Mouse (Mus musculus): ENCODE data around the gene Fez1.

Gene Fez1

GRCm38 (mm10) chr9:36893413-36893990 lies 71.8 kb downstream of the Fez1 start:
- no peak for DNase-seq (ENCODE audit: low read depth, low spot score)

- no peak for DNase-seq (ENCODE audit: low read depth, low spot score)
These were observed 72.6 kb downstream of the Fez1 start for GRCm38 (mm10) chr9:36894242-36894641.

DNA sequence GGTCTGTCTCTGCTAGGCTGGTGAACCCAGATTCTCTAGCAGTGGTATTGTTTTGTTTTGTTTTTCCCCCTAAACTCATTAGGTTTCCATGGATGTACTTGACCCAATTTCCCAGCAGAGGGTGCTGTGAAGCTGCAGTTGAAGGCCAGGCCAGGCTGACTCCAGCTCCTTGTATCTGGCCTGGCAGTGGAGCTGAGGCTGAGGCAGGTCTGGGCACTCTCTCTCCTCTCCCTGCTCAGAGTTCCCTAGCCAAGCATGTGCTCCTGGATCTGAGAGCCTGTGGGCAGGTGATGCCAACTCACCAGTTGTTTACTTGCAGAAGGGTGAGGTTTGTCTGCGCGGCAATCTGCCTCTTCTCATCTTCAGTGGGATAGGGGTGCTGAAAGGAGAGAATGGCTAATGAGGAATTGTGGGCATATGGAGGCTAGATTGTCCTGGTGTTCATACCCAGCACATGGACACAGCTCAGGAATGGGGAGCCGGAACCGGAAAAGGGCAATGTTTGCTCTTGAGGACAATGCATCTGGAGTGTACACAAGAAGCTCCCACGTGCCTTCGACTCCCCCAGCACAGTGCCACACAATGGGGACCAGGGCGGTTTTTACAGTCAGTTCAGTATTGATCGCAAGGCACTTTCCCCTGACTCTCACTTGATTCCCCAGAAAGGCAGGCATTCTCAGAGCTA lies 73.5 kb downstream of the Fez1 start:
- DNase-seq (ENCODE audit: low read depth, low spot score), result peak; percentile 46

DNA sequence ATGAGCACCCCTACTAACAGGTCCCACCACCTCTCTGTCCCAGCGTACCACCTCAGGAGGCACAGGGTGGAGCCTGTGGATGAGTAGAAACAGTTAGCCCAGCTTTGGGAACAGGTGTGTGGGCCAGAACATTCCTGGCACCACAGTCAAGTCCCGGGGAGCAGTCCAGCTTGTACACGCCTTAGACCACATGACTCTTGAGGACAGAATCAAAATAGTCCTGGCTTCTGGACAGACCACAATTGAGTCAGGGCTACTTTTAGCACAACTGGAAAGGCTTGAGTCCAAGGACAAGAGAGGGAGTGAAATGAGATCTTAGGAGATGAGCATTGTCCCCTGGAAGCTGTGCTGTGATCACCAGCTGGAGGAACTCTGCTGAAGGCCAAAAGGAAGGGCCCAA lies 76.9 kb downstream of the Fez1 start:
- no peak for DNase-seq (ENCODE audit: low read depth, low spot score)

- DNase-seq (ENCODE audit: low read depth, low spot score), result no peak
These were observed 78.8 kb downstream of the Fez1 start for GRCm38 (mm10) chr9:36900464-36900863.

DNA sequence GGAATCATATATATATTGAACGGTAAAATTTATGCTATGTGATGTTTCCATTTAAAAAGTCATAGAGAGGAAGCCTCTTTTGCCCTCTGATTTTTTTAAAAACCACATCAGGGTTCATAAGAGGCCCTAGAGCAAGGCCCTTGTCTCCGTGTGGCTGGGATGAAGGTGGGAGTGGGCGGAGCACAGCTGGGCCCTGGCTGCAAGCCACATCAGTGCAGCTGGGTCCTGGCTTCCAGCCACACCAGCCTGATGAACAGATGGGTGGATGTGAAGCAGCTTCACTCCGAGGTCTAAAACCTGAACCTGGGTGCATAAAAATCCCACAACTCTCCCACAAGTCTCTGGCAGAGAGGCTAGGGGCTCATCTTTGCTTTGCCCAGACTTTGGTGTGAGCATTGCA lies 83.8 kb downstream of the Fez1 start:
- no peak for DNase-seq (ENCODE audit: low read depth, low spot score)

- peak; percentile 63 for DNase-seq (ENCODE audit: low read depth, low spot score)
These were observed 94.7 kb downstream of the Fez1 start for GRCm38 (mm10) chr9:36916362-36916761.

GRCm38 (mm10) chr9:36916915-36917314 lies 95.3 kb downstream of the Fez1 start:
- DNase-seq (ENCODE audit: low read depth, low spot score), result no peak

GRCm38 (mm10) chr9:36918582-36918981 lies 96.9 kb downstream of the Fez1 start:
- DNase-seq (ENCODE audit: low read depth, low spot score), result no peak

DNA sequence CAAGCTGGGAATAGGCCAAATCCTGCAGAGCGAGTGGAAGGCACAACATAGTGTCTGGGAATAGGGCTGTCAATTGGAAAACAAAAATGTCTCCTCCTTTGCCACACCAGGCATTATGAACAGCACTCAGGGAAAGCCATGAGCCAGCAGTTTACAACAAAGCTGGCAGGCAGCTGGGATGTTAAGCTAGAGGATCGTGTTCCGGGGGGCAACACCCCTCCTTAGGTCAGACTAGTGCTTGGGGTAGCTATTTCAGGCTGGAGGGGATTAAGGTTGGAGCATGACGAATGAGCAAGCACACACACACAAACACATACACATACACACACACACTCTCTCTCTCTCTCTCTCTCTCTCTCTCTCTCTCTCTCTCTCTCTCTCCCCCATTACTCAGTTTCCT lies 97.8 kb downstream of the Fez1 start:
- no peak for DNase-seq (ENCODE audit: low read depth, low spot score)

DNA sequence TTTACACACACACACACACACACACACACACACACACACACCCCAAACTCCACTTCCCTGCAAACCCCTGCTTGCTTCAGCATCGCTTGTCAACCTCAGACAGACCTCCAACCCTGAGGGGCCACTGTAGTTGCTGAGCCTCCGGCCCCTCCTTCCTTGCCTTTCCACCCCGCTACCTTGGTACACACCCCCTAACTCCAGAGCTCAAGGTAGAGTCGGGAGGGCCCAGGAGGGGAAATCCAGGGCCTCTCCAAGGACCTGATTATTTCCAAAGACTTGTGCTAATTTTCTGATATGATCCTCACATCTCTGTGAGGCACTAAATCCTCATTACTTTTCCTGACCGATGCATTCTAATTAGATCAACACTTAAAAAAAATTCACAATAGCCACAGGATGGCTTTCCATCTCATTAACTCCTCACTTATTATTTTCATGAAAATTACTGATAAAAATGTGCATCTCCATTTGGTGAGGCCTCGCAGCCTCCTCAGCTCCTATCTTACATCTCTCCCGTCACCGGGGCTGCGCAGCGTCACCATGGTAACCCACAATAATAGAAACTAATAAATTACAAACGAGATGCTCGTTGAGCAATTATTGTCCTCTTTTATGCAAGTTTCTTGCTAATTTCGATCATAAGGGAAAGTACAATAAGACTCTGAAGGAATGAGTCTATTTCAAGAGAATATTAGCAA lies 100.2 kb downstream of the Fez1 start:
- DNase-seq (ENCODE audit: low read depth, low spot score), result no peak

- DNase-seq (ENCODE audit: low read depth, low spot score), result no peak
These were observed 102.1 kb downstream of the Fez1 start for GRCm38 (mm10) chr9:36923753-36924152.
